Mouse (Mus musculus) neural tube, embryonic 14.5 days (tissue): ENCODE measurements around the gene Wdr60. TPM values are rescaled to one million over a fixed set of nuclear protein-coding genes. Genes with fewer than 3 reads are reported as not detected.
A peak's percentile ranks its signal among the peaks of the same experiment; 100 is the strongest.

Source experiments
- ATAC-seq: fragments of 200-750 bp; cut with Nextera tagmentation; 2 replicates; pipeline ENCODE4 v1.8.0; 2017; ENCODE audit warnings: low read depth, mild to moderate bottlenecking, moderate TSS enrichment, moderate library complexity
- H3K27ac ChIP-seq: fragments of 300-500 bp; sonication (generic); 2 replicates; pipeline ENCODE4 v1.5.1; 2014; ENCODE audit warnings: low read depth, mild to moderate bottlenecking, control low read depth, low read length, moderate library complexity, mixed read lengths
- H3K27me3 ChIP-seq: fragments of 300-500 bp; sonication (generic); 2 replicates; pipeline ENCODE4 v1.6.1; 2014; ENCODE audit warnings: low read length; ENCODE audit not compliant: control insufficient read depth, insufficient read depth
- H3K36me3 ChIP-seq: fragments of 300-500 bp; sonication (generic); 2 replicates; pipeline ENCODE4 v1.6.1; 2014; ENCODE audit warnings: low read length, mixed read lengths; ENCODE audit not compliant: control insufficient read depth, insufficient read depth
- H3K4me1 ChIP-seq: fragments of 300-500 bp; sonication (generic); 2 replicates; pipeline ENCODE4 v1.6.1; 2014; ENCODE audit warnings: low read length; ENCODE audit not compliant: control insufficient read depth, insufficient read depth
- H3K4me2 ChIP-seq: fragments of 300-500 bp; sonication (generic); 2 replicates; pipeline ENCODE4 v1.6.1; 2014; ENCODE audit warnings: mild to moderate bottlenecking, low read depth, low read length, control low read depth
- H3K4me3 ChIP-seq: fragments of 300-500 bp; sonication (generic); 2 replicates; pipeline ENCODE4 v1.5.1; 2014; ENCODE audit warnings: low read depth, low read length, control low read depth, mixed read lengths
- H3K9ac ChIP-seq: fragments of 300-500 bp; sonication (generic); replicated peaks from 2 replicates; pipeline ENCODE4 v1.6.1; 2014; ENCODE audit warnings: low read depth, mild to moderate bottlenecking, control low read depth, low read length, mixed read lengths
- H3K9me3 ChIP-seq: fragments of 300-500 bp; sonication (generic); 2 replicates; pipeline ENCODE4 v1.6.1; 2016; ENCODE audit warnings: low read length; ENCODE audit not compliant: control insufficient read depth
- WGBS: fragments of 180-500 bp; shearing (Covaris S2); extraction: QIAGEN DNeasy Blood & Tissue Kit; methylation state at CpG from one replicate; pipeline ENCODE4 v1.1.7; 2014; 5-methylcytosine and 5-hydroxymethylcytosine counted together
- polyA plus RNA-seq: library from polyadenylated mRNA; unstranded; fragments of >200 nt; fragmentation: Nextera tagmentation; extraction: Ambion mirVana; gene quantifications from 2 replicates; pipeline ENCODE4 v1.2.1, GENCODE M21; 2014

Gene Wdr60
- polyA plus RNA-seq, 1 experiment from 2014 or later = 25.4 TPM

DNA sequence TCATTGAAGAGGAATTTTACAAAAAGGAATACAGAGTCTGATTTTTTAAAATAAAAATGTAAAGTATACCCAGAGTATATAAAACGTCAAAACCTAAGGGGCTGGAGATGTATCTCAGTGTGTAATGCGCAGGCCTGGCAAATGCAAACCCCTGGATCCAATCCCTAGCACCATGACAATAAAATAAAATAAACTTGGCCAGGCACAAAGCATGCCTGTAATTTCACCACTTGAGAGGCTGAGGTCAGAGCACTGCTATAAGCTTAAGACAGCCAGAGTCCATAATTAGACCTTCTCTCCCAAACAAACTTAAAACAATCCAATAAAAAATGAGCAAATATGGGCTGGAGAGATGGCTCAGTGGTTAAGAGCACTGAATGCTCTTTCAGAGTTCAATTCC lies 39.7 kb downstream of the Wdr60 start:
- WGBS = 93% methylated on average over 2 of the region's 2 CpGs
- Histone ChIP-seq H3K9ac (no peak overlapping the region), H3K4me3 (no peak overlapping the region), H3K4me1 (no peaks in the 10 kb centered on the region), H3K4me2 (no peak overlapping the region), H3K27me3 (no peaks in the 10 kb centered on the region), H3K27ac (no peak overlapping the region), H3K9me3 (no peaks in the 10 kb centered on the region), H3K36me3 (peaks cover 30% of the 10 kb centered on the region)
- no peak for ATAC-seq

DNA sequence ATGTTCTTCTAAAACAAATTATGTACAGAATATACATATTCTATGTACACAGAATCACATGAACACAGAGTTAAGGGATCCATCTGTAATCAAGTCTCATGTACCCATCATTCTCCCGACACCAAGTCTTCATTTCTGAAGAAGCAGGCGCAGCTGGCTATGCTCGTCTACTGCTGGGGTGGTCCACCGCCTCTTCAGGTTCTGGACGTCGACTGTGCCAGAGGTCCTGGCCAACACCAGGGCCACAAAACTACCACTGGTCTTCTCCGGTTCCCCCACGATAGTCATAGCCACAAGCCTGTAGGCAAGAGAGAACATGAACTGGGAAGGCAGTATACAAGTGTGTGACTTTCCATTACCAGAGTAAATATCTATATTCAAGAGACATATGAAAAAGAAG lies 55.3 kb downstream of the Wdr60 start:
- Histone ChIP-seq H3K4me2 (no peak overlapping the region), H3K27ac (no peak overlapping the region), H3K9me3 (no peaks in the 10 kb centered on the region), H3K4me1 (no peaks in the 10 kb centered on the region), H3K9ac (no peak overlapping the region), H3K4me3 (no peak overlapping the region), H3K36me3 (peaks cover 15% of the 10 kb centered on the region), H3K27me3 (no peaks in the 10 kb centered on the region)
- no peak for ATAC-seq
- 94% methylated on average over 8 of the region's 8 CpGs for WGBS

DNA sequence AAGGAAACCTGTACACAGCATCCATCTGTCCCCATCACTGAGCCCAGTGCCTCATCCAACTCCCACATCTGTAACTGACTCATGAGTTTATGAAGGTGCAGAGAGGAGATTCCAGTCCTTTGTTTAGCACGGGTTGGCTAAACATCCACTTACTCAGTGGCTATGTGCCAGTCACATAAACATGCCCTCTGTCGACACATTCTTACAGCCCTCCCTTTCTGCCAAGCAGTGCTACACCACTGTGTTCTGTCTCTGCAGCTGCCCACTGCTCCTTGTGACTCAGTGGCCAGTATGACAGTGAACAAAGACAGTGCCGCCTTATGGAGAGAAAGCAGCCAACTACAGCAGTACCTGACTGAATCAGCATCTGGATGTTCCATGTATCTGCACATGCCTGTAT lies 57.1 kb downstream of the Wdr60 start:
- H3K27ac ChIP-seq = no peak overlapping the region
- H3K27me3 ChIP-seq = no peaks in the 10 kb centered on the region
- H3K4me1 ChIP-seq = no peaks in the 10 kb centered on the region
- ATAC-seq = no peak
- no peak overlapping the region for H3K9ac ChIP-seq
- H3K36me3 ChIP-seq = peaks cover 8% of the 10 kb centered on the region; the same call in 1 of the 2 replicates
- no peaks in the 10 kb centered on the region for H3K9me3 ChIP-seq
- no peak overlapping the region for H3K4me2 ChIP-seq
- 76% methylated on average over 3 of the region's 3 CpGs for WGBS
- no peak overlapping the region for H3K4me3 ChIP-seq

DNA sequence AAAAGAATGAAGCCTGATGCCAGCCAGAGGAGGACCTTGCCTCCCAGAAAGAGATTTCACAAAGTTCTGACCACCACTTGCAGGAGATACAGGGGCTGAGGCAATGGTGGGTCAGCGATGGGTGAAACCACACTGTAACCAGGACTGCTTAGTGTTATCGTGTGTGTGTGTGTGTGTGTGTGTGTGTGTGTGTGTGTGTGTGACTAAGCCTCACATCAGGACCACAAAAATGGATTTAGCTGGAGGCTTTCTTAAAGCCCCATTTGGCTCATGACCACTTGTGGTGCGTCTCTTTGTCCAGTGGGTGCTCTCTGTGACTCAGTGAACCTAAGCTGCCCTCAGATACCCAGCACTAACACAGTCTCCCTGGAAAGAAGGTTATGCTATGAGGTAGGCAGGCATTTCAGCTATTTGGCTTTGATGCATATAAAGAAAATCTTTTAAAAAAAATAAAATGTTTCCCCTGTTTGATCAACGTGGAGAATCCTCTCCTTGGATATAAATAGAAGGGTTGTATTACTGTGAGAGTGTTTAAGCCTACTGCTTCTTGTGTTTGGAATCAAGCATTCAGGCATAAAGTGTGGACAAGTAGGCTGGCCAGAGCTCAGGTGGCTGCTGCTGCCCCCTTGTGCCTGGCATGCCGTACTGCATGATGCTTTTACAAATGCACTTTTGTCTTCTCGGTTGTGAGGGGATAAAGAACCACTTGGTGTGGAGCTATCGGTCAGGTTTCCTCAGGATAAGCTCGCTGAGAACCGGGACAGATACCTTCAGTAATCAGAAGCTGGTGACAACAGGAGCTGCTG lies 60.4 kb downstream of the Wdr60 start:
- no peaks in the 10 kb centered on the region for H3K27me3 ChIP-seq
- no peak overlapping the region for H3K9ac ChIP-seq
- H3K4me1 ChIP-seq = no peaks in the 10 kb centered on the region
- WGBS = 37% methylated on average over 9 of the region's 9 CpGs
- H3K4me3 ChIP-seq = no peak overlapping the region
- ATAC-seq = peak; percentile 80; the same call in 1 of the 2 replicates
- no peak overlapping the region for H3K27ac ChIP-seq
- no peaks in the 10 kb centered on the region for H3K9me3 ChIP-seq
- H3K36me3 ChIP-seq = no peaks in the 10 kb centered on the region
- H3K4me2 ChIP-seq = no peak overlapping the region

DNA sequence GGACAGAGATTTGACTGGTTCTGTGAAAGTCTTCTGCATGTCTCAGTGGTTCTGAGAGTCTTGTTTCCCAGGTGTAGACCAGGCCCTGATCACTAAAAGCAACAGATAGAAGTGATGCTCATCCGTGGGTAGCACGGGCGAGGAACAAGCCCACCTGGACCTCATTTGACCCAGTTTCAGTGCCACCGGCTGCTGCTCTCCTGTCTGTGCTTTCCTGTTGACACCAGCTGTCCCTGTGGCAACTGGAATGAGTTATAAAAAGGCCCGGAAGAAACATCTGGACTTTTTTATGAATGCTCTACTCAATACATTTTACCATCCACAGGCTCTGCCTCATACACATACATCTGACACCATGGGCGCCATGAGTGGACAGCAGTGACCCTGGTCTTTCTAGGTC lies 64.0 kb downstream of the Wdr60 start:
- no peaks in the 10 kb centered on the region for H3K9me3 ChIP-seq
- no peaks in the 10 kb centered on the region for H3K27me3 ChIP-seq
- H3K4me3 ChIP-seq = no peak overlapping the region
- H3K27ac ChIP-seq = no peak overlapping the region
- no peak for ATAC-seq
- H3K36me3 ChIP-seq = no peaks in the 10 kb centered on the region
- no peak overlapping the region for H3K9ac ChIP-seq
- no peaks in the 10 kb centered on the region for H3K4me1 ChIP-seq
- no peak overlapping the region for H3K4me2 ChIP-seq
- WGBS = 94% methylated on average over 6 of the region's 6 CpGs

DNA sequence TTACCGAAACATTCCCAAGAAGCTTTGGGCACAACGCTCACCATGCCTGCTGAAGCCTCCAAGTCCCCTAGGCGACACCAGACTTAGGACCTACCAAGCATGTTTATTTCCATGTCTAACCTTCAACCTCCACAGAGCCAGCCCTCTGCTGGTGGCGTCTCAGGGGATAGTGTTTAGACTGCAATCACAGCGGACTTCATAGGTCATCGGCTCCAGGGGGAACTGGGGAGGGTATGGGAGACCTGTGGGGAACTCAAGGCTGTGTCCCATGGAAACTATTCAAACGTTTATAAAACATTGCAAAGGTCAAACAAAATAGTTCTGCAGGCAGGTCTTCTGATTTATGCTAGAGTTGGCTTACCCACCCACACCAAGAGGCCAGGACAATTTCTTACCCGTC lies 66.6 kb downstream of the Wdr60 start:
- no peak for ATAC-seq
- H3K9me3 ChIP-seq = no peaks in the 10 kb centered on the region
- H3K4me3 ChIP-seq = no peak overlapping the region
- no peaks in the 10 kb centered on the region for H3K27me3 ChIP-seq
- no peaks in the 10 kb centered on the region for H3K4me1 ChIP-seq
- H3K27ac ChIP-seq = no peak overlapping the region
- 85% methylated on average over 8 of the region's 8 CpGs for WGBS
- H3K4me2 ChIP-seq = no peak overlapping the region
- no peaks in the 10 kb centered on the region for H3K36me3 ChIP-seq
- H3K9ac ChIP-seq = no peak overlapping the region

DNA sequence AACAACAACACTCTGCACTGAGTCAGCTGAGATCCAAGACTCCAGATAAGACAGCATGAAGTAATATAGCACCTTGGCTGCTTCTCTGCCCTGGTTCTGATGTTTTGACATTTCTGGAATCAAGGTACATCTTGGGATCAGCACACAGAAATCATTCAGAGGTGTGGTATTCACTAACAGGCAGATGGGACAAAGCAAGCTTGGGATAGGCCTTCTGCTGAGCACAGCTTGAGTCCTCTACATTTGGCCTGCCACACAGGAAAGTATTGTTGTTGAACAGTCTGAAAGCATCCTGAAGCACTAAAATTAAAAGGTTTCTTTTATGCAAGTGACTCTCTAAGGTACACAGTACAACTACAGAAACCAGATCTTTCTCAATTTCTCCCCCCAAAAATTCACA lies 68.2 kb downstream of the Wdr60 start:
- Histone ChIP-seq H3K36me3 (no peaks in the 10 kb centered on the region), H3K4me1 (no peaks in the 10 kb centered on the region), H3K4me2 (no peak overlapping the region), H3K9me3 (no peaks in the 10 kb centered on the region), H3K4me3 (no peak overlapping the region), H3K9ac (no peak overlapping the region), H3K27me3 (no peaks in the 10 kb centered on the region), H3K27ac (no peak overlapping the region)
- ATAC-seq = no peak

DNA sequence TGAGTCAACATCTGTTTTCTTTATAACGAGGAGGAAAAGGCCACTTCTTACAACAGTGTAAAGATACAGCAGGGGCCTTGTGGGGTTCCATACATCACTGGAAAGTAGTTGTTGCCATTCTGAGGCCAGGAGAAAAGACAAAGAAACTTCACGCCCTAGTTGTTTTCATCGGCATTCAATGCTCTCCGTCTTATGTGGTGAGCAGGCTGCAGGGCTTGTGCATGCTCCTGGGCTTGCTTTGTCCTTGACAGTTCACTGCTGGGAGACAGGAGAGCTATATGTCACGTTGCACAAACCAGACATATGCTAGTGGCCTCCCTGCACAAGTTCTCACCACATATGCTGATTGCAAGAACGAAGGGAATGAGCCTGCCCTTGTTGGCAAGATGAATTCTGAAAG lies 68.9 kb downstream of the Wdr60 start:
- Histone ChIP-seq H3K4me1 (no peaks in the 10 kb centered on the region), H3K4me3 (no peak overlapping the region), H3K4me2 (no peak overlapping the region), H3K9ac (no peak overlapping the region), H3K9me3 (no peaks in the 10 kb centered on the region), H3K36me3 (no peaks in the 10 kb centered on the region), H3K27me3 (no peaks in the 10 kb centered on the region), H3K27ac (no peak overlapping the region)
- 32% methylated on average over 6 of the region's 6 CpGs for WGBS
- ATAC-seq = no peak

DNA sequence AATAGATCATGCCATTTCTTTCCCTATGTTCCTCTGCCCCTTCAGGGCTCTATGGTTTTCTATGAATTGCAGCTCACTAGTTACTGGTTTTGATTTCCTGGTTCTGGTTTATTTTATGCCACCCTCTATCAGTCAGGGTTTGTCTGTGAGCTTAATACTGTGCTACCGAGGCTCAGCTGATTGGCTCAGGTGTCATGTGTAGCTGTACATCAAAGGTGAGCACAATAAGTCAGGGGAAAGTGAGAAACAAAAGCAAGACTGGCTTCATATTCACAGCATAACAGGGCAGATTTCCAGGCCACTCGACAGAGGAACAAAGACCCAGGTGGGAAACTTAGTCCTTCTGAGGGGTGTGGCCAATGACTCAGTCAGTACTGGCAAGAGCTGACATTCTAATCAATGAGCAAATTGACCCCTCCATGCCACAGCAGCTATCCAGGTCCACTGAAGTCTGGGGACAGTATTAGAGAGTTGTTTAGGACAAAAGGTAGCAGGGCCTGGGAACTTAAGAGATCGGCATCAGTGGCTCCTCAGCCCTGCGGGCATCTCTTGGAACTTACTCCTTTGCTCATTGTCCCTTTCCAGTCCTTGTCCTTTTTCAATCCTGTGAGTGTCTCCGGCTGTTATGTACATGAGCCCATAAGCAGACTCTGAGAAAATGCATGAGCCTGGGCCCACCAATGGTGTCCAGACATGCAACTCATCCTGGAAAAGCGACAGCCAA lies 79.4 kb downstream of the Wdr60 start:
- H3K27me3 ChIP-seq = no peaks in the 10 kb centered on the region
- H3K4me2 ChIP-seq = no peak overlapping the region
- no peak for ATAC-seq
- no peaks in the 10 kb centered on the region for H3K36me3 ChIP-seq
- WGBS = 87% methylated on average over 6 of the region's 6 CpGs
- H3K4me3 ChIP-seq = no peak overlapping the region
- no peak overlapping the region for H3K27ac ChIP-seq
- H3K9ac ChIP-seq = no peak overlapping the region
- H3K4me1 ChIP-seq = no peaks in the 10 kb centered on the region
- H3K9me3 ChIP-seq = no peaks in the 10 kb centered on the region
